Mouse (Mus musculus) bone marrow macrophage, adult 2 months (primary cell): Measurements from ENCODE around the gene Plxnd1.

Experiments used
- CTCF ChIP-seq: IDR thresholded peaks from 2 replicates; pipeline ENCODE4 v1.5.1; 2012; ENCODE audit warnings: low read depth, mild to moderate bottlenecking, low read length, moderate library complexity
- POLR2A ChIP-seq: IDR thresholded peaks from 2 replicates; pipeline ENCODE4 v1.6.1; 2012; ENCODE audit warnings: mild to moderate bottlenecking, low read depth, low read length, borderline replicate concordance

- TF ChIP-seq POLR2A: no peak
- TF ChIP-seq CTCF: no peak
Measured at GRCm38 (mm10) chr6:115906871-115907270, 87.9 kb downstream of the Plxnd1 start.
